Mouse (Mus musculus): ENCODE data around the gene Foxf1. TPM values are rescaled to one million over a fixed set of nuclear protein-coding genes. Genes with fewer than 3 reads are reported as not detected.

Foxf1 gene
- polyA plus RNA-seq, 1 experiment from 2014 or later: 0.80 TPM

DNA sequence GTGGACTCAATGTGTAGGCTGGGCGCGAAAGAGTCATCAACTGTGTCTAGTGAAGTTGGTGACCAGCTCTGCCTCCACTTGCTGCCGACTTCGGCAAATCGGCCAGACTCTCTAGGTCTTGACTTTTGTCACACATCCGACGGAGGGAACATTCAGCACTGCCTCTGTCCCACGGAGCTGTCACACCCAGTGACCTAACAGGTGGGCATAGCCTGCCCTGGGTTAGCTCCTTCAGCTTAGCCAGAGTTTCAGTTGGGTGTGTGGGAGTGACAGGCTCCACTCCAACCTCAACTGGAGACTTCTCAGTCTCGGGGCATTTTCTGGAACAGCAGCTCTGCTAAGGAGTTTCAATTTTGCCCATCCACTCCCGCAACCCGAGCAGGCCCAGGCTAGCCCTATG, 50.3 kb downstream of the Foxf1 start:
- Histone ChIP-seq H3K36me3 (ENCODE audit: control insufficient read depth, insufficient read depth, low read length) (no peaks in the 10 kb centered on the region), H3K27me3 (ENCODE audit: control insufficient read depth, insufficient read depth, low read length) (peaks cover 15% of the 10 kb centered on the region), H3K27ac (replicated peaks in 1 of 2; ENCODE audit: control insufficient read depth in 1 of 2, insufficient read depth in 1 of 2, low read depth in 2 of 2, low read length in 2 of 2) (no peak overlapping the region), H3K4me2 (ENCODE audit: low read length) (no peak overlapping the region), H3K9me3 (ENCODE audit: control insufficient read depth, low read length) (peaks cover 7% of the 10 kb centered on the region), H3K4me3 (ENCODE audit: control insufficient read depth in 1 of 2, insufficient read depth in 1 of 2, low read depth in 1 of 2, low read length in 2 of 2) (no peak overlapping the region), H3K9ac (ENCODE audit: low read length) (no peak overlapping the region), H3K4me1 (ENCODE audit: control insufficient read depth in 2 of 2, insufficient read depth in 2 of 2, low read length in 2 of 2) (peaks cover 7 to 8% of the 10 kb centered on the region in 2 experiments; a peak in 3 of 4 replicates)
- ATAC-seq (ENCODE audit: insufficient number of reproducible peaks, insufficient read depth, low FRiP score, low read depth): no peak
- 86% methylated on average over 11 of the region's 11 CpGs for WGBS

DNA sequence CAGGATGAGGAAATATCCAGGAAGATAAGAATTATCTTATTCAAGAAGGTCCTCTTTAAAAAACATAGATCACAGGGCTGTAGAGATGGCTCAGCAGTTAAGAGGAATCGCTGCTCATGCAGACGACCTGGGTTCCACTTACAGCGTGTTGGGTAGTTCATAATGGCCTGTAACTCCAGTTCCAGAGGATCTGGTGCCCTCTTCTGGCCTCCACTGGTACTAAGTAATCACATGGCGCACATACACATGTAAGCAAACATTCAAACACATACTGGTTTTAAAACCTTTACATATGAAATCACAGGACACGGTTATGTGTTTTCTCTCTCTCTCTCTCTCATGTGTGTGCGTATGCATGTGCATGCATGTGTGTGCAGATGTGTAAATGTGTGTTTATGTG, 52.7 kb downstream of the Foxf1 start:
- H3K9ac ChIP-seq (ENCODE audit: low read length): no peak overlapping the region
- H3K9me3 ChIP-seq (ENCODE audit: control insufficient read depth, low read length): peaks cover 7% of the 10 kb centered on the region
- WGBS: 91% methylated on average over 6 of the region's 6 CpGs
- H3K4me1 ChIP-seq (ENCODE audit: control insufficient read depth in 2 of 2, insufficient read depth in 2 of 2, low read length in 2 of 2): peaks cover 7 to 8% of the 10 kb centered on the region in 2 experiments; a peak in 3 of 4 replicates
- no peaks in the 10 kb centered on the region for H3K27me3 ChIP-seq (ENCODE audit: control insufficient read depth, insufficient read depth, low read length)
- H3K27ac ChIP-seq (replicated peaks in 1 of 2; ENCODE audit: control insufficient read depth in 1 of 2, insufficient read depth in 1 of 2, low read depth in 2 of 2, low read length in 2 of 2): no peak overlapping the region
- ATAC-seq (ENCODE audit: insufficient number of reproducible peaks, insufficient read depth, low FRiP score, low read depth): no peak
- H3K4me2 ChIP-seq (ENCODE audit: low read length): no peak overlapping the region
- H3K4me3 ChIP-seq (ENCODE audit: control insufficient read depth in 1 of 2, insufficient read depth in 1 of 2, low read depth in 1 of 2, low read length in 2 of 2): no peak overlapping the region
- H3K36me3 ChIP-seq (ENCODE audit: control insufficient read depth, insufficient read depth, low read length): no peaks in the 10 kb centered on the region

Small RNA genes lying within 50 kb of the gene (microRNA-seq; reads per million reads assigned to microRNA genes)
- not detected for gene Gm27530

Other genes starting within 250 kb of the Foxf1 start
- gene Mthfsd, start 24.0 kb downstream of the Foxf1 start, polyA plus RNA-seq (2014; fragmentation: Nextera tagmentation; extraction: Ambion mirVana): 37.4 and 41.1 TPM in 2 replicates
- 5.9 and 6.4 TPM in 2 replicates for gene Foxc2, start 31.8 kb downstream of the Foxf1 start, polyA plus RNA-seq (2014; fragmentation: Nextera tagmentation; extraction: Ambion mirVana)
- 0.16 and 0.32 TPM in 2 replicates for gene Foxl1, start 43.6 kb downstream of the Foxf1 start, polyA plus RNA-seq (2014; fragmentation: Nextera tagmentation; extraction: Ambion mirVana)

Measured in heart, embryonic 14.5 days (tissue).